Mouse (Mus musculus) spleen, embryonic (tissue): ENCODE measurements at regions not wholly inside any gene's neighbourhood (a gene's known extent, or its start where the extent isn't known, plus 50 kb on each side); places are given as distances from the start of the nearest gene placed in this dataset.
"Not testable (repeated sequence)": the region's sequence is repeated elsewhere in the genome, so short reads cannot be mapped to it uniquely, and the experiment has no call there.

Source experiments
- CTCF ChIA-PET: fragments of 350-600 bp; sonication (Branson Sonifier 250); formaldehyde crosslinking; loops from one replicate; lab custom pipeline; 2022; lab: Charles Lee

DNA sequence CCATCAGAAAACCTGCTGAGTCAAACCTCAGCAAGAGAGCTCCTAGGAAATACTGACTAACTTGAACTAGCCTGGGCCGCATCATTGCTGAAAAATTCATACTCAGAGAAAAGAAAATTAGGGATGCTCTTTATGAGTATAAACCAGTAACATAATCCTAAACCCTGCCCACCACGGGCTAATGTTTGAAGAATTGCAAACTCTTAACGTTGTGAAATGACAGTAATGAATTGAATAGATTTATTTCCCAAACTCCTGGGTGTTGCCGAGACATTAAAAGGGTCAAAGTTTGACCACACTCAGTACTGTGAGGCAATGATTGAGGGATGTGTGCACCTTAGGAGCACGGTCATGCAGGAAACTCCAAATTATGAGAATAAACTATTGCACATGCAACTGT, 125.3 kb downstream of the Gipc2 start:
- CTCF ChIA-PET = no interaction called here

DNA sequence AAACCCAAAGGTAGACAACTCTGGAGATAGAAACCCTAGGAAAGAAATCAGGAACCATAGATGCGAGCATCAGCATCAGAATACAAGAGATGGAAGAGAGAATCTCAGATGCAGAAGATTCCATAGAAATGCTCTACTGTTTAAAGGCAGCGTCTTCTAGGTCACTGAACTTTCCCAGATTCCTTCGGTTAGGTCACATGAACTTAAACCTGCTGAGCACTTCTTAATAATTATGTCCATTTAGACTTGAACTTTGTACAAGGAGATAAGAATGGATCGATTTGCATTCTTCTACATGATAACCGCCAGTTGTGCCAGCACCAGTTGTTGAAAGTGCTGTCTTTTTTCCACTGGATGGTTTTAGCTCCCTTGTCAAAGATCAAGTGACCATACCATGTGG, 129.2 kb downstream of the Gipc2 start:
- CTCF ChIA-PET = not testable (repeated sequence)

DNA sequence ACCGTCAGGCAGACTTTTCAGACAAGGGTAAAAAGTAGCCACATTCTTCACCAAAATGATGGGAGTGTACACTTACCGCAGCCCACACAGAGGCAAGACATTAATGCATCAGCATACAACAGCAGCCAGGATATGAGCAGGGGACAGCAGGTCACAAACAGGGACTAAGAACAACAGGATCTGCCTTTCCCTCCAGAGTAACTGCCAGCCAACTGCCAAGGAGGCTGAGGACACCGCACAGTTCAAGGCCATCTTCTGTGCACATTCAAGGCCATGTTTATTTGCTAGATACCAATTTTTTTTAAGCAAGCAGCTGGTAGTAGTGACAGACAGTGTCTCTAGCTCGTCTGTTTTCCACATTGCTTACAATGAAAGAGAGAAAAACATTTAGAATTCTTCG, 130.6 kb downstream of the Gipc2 start:
- CTCF ChIA-PET = no interaction called here

DNA sequence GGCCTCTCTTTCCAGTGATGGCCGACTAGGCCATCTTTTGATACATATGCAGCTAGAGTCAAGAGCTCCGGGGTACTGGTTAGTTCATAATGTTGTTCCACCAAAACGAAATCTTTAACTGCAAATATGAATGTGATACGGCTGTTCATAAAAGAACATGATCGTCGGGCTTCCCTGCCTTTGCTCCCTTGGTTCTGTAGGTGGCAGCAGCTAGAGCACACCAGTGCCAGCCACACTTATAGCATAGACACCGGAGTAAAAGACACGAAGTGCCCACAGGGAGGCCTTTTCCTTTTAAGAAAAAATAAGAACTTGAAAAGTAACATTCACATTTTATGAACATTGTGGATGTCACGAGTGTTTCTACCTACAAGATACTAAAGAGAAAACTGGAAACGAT, 131.3 kb downstream of the Gipc2 start:
- CTCF ChIA-PET = no interaction called here

DNA sequence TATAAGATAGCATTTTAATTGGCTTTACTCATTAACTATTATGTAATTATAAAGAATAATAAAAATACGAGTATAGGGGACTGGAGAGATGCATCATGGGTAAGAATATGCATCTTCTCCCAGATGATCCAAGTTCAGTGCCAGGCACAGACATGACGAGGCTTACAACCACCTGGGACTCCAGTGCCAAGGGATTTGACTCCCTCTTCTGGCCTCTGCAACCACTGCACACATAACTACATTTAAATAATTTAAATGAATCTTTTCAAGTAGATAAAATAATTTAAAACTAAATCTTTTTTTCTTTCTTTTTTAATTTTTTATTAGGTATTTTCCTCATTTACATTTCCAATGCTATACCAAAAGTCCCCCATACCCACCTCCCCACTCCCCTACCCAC, 131.8 kb downstream of the Gipc2 start:
- CTCF ChIA-PET = no interaction called here

DNA sequence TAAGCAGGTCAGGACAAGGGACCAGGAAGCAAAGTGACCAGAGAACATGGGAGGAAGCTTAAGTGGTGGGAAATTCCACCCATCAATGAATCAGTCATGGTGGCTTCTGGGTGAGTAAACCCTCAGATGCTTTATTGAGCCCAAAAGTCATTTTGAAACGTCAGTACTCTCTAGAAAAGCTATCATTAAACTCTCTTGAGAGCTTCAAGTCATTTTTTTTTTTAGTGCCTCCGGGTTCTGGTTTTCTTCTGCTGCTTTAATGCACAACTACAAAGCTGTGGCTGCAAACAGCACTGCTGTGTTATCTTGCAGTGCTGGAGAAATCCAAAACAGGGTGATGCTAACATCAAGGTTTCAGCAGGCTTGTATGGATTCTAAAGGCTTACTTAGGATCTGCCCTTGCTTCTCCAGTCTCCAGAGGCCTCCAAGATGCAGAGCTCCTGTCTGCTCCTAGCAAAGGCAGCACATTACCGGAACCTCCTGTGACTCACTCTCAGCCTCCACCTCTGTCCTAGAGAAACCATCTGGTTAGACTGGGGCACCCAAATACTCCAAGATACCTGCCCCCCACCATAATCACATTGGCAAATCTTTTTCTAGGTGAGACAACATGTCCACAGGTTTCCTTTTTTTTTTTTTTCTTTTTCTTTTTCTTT, 133.2 kb downstream of the Gipc2 start:
- CTCF ChIA-PET = interaction anchor here (0.9 kb wide), 1 partner anchor 519 kb away, joined by 8 read pairs; no protein-coding TSS in a partner anchor

DNA sequence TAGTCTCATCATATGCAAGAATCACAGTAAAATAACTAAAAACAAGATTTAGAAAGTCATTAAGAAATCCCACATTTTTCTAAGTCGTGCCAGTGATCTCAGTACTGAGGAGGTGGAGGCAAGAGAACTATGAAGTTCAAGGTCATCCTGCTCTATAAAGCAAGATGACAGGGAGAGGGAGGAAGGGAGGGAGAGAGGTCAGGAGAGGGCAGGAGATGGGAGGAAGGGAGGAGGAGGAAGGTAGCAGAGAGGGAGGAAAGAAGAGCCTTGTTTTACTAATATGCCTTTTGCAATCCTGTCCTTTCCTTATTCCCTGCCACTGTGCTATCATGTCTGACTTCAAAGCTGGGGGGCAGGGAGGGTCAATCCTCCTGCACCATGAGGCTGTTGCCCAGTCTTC, 137.3 kb downstream of the Gipc2 start:
- CTCF ChIA-PET = no interaction called here

DNA sequence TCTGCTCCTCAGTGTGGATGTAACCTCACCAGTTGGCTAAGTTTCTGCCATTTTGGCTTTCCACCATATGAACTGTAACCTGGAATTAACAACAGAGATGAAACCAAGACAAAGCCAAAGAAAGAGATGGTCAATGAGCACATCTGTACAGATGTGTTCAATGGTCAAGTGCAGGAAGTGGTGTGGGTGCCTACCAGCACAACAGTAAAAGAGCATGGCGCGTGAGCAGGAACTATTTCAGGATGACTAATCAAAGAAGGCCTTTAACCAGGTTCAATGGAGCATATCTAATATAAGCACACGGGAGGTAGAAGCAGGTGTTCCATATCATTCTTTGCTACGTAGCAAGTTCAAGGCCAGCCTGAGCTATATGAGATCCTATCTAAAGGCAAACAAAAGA, 140.0 kb downstream of the Gipc2 start:
- CTCF ChIA-PET = no interaction called here

DNA sequence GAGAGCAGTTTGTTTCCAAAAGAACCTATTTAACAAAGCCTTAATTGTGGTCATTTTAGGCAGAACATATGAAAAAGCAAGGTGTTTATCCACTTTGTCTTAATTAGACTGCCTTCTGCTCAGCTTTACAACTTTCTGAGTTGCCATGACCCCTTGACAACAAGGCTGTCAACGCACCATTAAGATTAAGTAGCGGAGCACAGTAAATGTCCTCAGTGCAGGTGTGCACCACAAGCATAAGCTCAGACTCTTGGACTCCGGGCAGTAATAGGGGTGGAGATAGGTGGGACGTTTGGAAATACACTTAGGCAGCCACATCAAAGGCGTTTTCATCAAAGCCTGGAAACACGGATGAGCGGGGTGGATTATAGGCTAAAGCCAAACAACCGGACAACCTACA, 140.9 kb downstream of the Gipc2 start:
- CTCF ChIA-PET = no interaction called here

DNA sequence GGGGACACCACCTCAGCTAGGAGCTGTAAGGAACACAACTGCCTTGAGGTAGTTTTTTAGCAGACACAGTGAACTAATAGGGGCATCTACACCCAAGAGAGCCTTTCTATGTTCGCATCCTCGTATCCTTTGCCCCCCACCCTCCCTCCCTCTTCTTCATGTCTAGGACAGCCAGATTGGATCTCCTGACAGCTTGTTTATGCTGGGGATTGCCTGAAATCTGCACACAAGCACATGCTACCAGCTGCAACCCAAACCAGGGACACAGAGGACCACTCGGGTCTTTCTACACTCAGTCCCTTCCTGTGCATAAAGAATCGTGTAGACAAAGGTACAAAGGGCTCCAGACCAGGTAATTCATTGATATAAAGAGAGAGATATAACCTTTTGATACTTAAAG, 159.3 kb downstream of the Gipc2 start:
- CTCF ChIA-PET = no interaction called here

DNA sequence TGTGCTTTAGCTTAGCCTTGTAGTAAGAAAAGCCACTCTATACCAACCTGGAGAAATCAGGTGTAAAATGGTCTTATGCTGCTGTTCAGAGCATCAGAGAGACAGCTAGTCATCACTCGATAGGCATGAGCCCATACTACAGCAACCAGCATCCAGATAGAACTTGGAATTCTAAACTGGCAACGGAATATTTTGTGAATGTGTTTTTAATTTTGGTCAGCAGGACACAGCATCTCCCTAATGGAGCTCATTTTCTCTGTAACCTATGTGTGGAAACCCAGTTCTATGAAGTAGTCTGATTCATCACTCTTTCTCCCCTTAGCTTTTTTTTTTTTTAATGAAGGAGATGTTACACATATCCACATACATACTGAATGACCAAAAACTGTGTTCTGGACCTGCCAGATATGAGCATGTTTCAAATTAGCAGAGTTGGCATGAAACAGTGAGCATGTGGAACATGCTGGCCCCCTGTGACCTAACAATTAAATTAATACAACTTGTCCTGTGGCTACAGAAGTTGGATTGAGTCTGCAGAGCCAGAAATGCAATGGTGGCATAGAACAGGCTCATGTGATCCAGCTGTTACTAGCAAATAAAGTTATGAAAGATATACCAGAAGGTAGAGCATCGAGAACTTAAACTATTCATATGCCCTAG, 160.5 kb downstream of the Gipc2 start:
- CTCF ChIA-PET = interaction anchor here (0.6 kb wide), 1 partner anchor 1368 kb away, joined by 3 read pairs; no protein-coding TSS in a partner anchor

DNA sequence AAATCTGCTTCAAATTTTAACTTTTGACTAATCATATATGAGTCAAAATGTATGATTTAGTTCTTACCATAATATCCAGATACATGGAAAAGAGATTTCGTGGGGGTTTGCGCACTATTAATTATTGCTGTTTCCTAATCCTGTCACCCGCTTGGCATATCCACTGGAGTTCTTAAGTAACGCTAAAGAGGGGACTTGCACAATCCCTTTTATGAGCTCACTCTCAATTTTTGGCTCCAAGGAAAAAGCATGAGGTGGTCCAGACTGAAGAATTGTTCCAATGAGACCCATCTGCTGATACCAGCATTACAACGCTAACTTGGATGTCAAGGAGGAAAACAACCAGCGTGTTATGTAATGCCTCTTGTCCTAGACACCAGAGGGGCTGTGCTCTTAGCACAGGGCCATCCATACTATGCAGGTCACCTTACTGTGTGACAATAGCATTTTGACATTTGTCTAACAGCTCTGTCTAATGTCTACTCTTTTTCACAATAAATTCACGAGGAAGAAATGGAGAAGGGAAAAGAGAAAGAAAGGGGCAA, 161.5 kb downstream of the Gipc2 start:
- CTCF ChIA-PET = interaction anchor here (0.6 kb wide), 1 partner anchor 1370 kb away, joined by 3 read pairs; no protein-coding TSS in a partner anchor

DNA sequence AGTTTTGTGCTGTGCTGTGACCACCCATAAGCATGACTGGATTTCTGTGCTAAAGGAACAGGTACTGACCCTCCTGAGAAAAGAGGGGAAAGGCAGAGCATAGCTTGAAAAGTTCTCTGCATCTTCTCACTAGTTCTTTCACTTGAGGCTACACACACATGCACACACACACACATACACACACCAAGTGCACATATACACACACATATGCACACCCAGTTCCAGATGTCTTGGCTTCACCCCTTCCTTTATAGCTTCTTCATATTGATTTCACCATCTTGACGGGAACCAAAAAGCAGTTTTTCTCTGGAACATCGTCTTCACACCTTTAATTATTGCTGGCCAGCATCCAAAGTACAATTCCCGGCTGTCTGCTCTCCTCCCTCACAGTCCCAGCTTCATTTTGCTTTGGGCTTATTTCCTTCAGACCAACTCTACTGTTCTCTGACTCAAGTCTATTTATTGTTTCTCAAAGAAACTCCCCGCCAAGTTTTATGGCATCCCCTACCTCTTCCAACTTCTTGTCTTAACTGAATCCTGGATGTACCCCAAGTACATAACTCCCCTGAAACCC, 160.2 kb upstream of the Ptgfr start:
- CTCF ChIA-PET = no interaction called here

DNA sequence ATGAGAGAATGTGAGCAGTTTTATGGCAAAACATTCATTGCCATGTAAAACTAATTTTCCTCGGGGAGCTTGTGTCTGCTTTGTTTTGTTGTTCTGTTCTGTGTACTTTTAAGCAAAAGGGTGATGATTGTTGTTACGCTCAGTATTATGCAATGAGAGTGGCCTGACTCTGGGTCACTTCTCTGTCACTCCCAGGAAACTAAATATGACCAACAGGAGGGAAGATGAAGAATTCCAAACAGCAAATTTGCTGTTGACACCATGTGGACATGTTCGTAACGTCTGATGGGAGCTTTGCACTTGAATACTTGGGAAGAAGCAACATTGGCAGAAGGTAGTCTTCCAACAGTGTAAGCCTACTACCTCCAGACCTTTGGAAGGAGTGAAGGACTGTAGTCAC, 159.7 kb upstream of the Ptgfr start:
- CTCF ChIA-PET = no interaction called here

DNA sequence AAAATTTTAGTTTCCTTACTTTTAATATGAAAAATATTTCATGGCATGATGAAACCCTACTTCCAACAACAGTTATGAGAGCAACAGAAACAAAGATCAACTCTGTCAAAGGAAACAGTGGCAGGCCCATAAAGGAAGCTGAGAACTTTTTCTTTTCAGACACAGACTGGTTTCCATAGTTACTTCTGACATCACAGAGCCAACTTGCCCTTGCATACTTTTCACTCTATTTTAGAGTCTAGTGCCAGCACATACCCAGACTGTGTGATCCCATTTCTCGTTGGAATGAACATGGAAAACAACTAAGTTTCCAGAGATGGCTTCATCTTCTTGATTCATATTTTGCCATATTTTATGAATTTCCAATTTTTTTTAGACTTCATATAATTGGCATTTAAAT, 150.8 kb upstream of the Ptgfr start:
- CTCF ChIA-PET = interaction anchor here (0.8 kb wide), 1 partner anchor 726 kb away, joined by 10 read pairs; no protein-coding TSS in a partner anchor

DNA sequence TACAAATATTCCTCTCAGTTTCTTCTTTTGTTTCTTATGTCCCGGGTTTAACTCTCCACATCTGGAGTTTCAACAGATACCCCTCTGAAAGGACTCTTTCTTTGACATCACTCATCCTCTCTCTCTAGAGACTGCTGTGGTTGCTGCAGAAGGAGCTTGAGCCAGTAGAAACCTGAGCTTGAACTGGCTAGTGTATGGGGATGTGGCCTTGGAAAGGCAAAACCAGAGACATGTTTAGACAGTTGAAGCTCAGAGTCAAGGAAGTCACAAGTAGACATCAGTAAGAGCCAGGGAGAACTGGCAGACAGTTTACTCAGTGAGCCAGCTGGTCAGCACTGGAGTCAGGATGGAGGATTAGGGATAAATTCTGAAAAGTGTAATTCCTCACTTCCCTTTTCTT, 140.7 kb upstream of the Ptgfr start:
- CTCF ChIA-PET = no interaction called here

DNA sequence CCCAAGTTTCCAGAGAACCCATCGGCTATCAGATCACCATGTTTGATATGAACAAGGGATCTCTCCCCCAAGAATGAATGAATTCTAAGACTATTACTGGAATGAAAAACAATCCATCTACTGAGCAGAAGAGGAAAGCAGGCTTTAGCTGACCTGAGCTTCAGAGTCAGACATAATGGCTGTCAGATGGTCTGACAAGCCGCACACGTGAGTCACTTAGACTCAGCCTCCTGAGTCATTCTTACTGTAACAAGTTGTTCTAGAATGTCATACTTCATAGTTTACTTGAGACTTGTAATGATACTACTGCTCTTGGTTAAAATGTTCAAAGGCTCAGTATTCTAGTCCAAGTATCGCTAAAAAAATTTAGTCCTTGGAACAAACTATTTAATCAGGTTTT, 140.2 kb upstream of the Ptgfr start:
- CTCF ChIA-PET = no interaction called here

DNA sequence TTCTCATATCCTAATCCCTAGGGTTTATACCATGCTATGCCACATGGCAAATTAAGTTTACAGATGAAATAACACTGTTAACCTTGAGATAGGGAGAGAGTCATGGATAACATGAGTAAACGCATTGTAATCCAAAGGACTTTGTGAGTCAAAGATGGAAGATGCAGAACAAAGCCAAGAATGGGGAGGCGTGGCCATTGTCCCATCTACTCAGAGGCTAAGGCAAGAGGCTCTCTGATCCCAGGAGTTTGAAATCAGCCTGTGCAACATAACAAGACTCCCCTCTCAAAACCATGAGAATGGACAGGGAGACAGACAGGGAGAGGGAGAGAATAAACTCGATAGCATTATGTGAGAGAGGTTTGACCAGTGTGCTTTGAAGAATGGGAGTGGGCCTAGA, 112.4 kb upstream of the Ptgfr start:
- CTCF ChIA-PET = no interaction called here

DNA sequence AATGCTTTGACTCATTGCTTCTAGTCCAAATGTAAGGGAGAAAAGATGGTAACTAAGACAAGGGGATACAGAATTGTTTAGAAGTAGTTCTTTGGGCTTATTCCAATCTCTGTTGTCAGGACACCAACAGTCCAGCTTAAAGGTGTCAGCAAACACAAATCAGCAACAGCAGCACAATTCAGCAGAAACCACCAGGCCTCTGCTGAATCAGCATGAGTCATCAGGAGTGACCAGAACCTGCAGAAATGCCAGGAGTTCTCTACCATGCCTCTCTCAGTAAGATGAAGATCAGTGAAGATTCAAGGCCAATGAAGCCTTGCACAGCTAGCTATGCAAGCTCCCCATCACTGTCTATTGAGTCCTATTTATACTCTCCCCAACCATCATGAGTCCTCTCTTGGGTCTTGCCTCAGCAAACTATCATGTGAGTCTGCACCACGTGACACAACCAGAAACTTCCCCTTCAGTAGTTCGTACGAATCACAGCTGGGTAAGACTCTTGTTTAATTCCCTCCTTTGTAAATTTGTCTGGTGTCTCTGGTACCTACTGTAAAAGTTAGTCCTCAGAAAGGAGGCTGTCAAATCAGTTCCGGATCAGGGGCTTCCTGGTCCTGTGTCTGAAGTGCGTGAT, 110.7 kb upstream of the Ptgfr start:
- CTCF ChIA-PET = no interaction called here

DNA sequence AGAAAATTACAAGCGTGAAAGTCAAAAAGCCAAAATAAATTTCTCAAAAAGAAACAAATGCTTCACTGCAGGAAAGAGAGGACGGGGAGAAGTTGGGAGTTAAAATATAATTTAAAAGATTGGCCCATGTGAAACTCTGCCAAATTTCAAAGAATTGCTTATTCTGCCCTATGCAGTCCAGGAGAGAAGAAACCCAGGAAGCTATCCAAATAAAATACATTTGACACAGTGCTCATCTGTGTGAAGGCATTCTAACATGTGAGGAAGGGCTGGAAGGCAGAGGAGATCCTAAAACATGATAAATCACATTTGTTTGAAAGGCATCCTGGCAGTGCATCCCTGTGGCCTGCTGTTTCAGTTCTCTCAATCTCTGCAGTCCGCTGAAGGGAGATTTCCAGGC, 108.5 kb upstream of the Ptgfr start:
- CTCF ChIA-PET = no interaction called here

DNA sequence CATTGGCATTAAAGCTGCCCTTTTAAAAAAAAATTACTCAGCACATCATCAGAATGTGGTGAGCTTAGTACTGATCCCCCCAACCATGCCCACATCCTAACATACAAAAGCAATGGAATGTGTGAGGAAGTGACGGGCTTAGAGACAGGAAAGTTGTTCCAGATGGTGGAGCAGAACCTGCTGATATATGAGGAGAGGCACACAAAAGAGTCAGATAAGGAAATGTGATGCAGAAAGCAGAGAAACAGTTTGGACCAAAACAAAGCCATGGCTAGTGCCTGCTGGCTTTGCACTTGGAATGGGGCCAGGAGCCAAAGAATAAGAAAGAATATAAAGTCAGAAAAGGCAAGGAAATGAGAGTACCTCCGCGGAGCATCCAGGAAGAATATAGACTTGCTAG, 106.1 kb upstream of the Ptgfr start:
- CTCF ChIA-PET = no interaction called here

DNA sequence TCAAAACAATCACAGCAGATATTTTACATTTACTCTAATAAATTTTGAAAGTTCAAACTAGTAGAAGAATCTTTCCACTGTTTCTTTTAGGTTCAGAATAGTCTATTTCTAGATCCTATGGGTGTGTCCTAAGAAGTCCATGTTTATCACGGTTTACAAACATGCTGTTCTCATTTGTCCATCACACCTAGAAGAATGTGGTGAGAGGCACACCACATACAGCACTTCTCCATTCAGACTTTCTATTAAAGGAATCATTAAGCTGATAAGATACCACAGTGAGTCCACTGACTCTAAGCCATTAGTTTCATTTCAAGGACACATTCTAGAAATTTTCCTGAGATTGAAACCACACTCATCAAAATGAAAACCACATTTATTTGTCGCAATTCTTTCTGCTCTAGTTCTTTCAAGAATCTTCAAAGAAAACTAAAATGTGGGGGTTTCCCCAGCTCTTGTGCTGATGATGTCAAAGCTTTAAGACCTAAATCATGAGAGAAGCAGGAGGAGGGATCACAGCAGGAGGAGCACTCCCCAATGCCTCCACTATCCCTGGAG, 101.1 kb upstream of the Ptgfr start:
- CTCF ChIA-PET = no interaction called here
